Mouse (Mus musculus) frontal cortex, adult 2 months (tissue): Measurements from ENCODE around the gene Shroom1. TPM values are rescaled to one million over a fixed set of nuclear protein-coding genes. Genes with fewer than 3 reads are reported as not detected.
"Not testable (repeated sequence)": the region's sequence is repeated elsewhere in the genome, so short reads cannot be mapped to it uniquely, and the experiment has no call there.

ENCODE experiments used
- DNase-seq, 2 experiments: peaks; one replicate each; pipeline ENCODE4 v3.0.0; 2022; ENCODE audit warnings: low spot score in 1 of 2; ENCODE audit errors: extremely low spot score in 1 of 2
- polyA plus RNA-seq: library from polyadenylated mRNA; depleted of rRNA; stranded (reverse); fragments of >200 nt; gene quantifications from 2 replicates; pipeline ENCODE4 v1.2.3, GENCODE M21; 2012; rRNA removed

The Shroom1 gene
- 7.4 and 8.1 TPM in 2 replicates for polyA plus RNA-seq

- no peak for DNase-seq
Measured at GRCm38 (mm10) chr11:53456474-53457371, at the start of gene Shroom1, which contains the start of gene Gm10447. TSS of gene Shroom1 (plus strand) at chr11:53457205. TSS of gene Gm10447 (minus strand) at chr11:53457110.

- DNase-seq, result peak in 1 of 2 experiments; percentile 40
Measured at GRCm38 (mm10) chr11:53411738-53412137, 45.3 kb upstream of the Shroom1 start.

DNA sequence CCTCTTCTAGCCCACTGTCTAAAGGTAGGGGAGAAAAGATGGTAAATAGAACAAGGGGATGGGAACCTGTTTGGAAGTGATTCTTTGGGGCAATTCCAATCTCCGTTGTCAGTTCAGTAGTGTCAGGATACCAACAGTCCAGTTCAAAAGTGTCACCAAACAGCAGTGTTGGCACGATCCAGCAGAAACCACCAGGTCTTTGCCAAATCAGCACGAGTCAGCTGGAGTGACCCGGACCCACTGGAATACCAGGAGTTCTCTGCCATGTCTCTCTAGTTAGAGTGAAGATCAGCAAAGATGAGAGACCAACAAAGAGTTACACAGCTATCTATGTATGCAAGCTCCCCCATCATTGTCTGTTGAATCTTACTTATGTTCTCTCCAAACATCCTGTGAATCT is 43.1 kb upstream of the Shroom1 start:
- DNase-seq, result no peak

DNA sequence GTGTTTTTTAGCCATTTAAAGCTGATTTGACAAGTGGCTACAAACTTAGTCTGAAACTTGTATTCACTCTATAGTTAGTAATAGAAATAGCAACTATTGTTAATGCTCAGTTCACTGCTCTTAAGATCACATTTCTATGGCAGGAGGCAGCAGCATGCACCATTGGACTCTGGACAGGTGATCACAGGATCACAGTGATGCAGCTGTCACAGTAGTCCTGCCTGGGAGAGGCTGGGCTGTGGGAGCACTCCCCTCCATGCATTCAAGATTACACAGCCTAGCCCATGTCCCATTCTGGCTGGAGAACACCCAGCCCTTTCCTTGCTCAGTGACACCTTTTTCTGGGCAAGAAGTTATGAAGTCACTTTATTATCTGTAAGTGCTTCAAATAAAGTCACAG is 39.0 kb upstream of the Shroom1 start:
- no peak for DNase-seq

GRCm38 (mm10) chr11:53423036-53423435 is 34.0 kb upstream of the Shroom1 start, which contains the start of gene Leap2:
TSS of gene Leap2 (minus strand) at chr11:53423170.
- DNase-seq, result no peak

GRCm38 (mm10) chr11:53424826-53425225 is 32.2 kb upstream of the Shroom1 start:
- no peak for DNase-seq

DNA sequence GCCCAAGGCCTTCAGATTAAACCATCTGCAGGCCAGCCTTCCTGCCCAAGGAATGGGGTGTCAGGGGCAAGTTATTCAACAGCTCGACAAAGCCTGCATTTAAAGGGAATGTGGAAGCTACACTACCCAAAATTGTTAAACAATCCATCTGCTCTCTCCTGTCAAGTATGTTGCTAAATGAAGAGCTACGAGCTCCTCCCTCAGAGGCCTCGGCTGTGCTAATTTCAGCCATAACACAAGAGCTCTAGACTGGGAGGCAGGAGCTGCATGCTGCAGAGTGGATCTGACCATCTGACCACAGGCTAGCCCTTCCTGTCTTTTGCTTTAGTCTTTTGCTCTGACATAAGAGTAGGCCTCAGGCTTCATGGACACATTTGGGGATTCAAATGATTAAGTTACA is 31.8 kb upstream of the Shroom1 start:
- no peak for DNase-seq

GRCm38 (mm10) chr11:53425711-53426255 is 31.2 kb upstream of the Shroom1 start:
- no peak for DNase-seq

GRCm38 (mm10) chr11:53426914-53427313 is 30.1 kb upstream of the Shroom1 start:
- DNase-seq, result not testable (repeated sequence)

GRCm38 (mm10) chr11:53427993-53428715 is 28.9 kb upstream of the Shroom1 start:
- no peak for DNase-seq

DNA sequence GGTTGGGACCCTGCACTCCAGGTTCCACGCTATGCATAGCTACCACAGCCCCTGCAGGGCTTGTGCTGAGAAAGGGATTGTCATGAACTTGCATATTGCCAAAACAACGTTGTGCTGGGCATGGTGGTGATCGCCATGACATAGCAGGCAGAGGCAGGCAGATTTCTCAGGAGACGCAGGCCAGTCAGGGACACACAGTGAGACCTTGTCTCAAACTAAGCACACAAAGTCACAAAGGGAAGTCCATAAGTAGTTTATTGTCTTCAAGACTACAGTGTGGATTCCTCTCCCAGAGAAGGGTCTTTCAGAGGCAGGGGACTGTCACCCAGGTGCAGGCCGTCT is 28.3 kb upstream of the Shroom1 start:
- DNase-seq, result no peak

DNA sequence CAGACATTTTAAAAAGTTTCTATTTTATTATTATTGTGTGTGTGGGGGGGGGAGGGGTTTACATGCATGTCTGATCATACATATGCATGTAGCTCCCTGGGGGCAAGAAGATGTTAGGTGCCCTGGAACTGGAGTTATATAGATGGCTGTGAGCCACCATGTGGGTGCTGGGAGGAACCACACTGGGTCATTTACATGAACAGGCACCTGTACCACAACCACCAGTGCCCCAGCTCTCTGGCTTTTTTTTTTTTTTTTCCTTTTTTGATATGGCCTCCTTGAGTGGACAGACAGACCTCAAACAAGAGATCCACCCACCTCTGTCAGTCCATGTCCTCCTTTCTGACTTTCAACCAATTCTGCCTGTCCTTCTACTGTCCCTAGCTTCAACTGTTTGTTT is 27.8 kb upstream of the Shroom1 start:
- no peak for DNase-seq

DNA sequence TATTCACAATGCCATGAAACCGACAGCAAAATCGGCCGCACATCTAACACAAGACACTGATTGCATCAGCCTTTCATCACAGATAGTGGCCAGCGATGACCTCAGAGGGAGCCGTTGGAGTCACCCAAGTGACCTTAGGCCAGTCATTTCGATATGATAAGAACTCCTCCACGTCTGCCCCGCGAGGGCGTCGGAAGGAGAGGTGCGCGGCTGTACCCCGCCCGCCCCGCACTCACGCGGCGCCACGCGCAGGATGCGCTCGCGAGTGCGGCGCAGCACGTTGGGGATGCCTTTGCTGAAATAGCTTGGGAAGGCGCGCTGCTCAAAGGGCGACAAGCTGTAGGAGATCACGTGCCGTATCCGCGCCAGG is 26.7 kb upstream of the Shroom1 start:
- DNase-seq, result no peak

GRCm38 (mm10) chr11:53430670-53431346 is 26.2 kb upstream of the Shroom1 start, which contains the start of the genes Uqcrq and Gdf9:
TSS of gene Uqcrq (minus strand) at chr11:53430831.
TSS of gene Gdf9 (plus strand) at chr11:53431023.
- peak; percentile 100 for DNase-seq

- no peak for DNase-seq
Measured at GRCm38 (mm10) chr11:53431347-53432056, 25.5 kb upstream of the Shroom1 start.

GRCm38 (mm10) chr11:53433057-53433456 is 23.9 kb upstream of the Shroom1 start:
- DNase-seq, result no peak

DNA sequence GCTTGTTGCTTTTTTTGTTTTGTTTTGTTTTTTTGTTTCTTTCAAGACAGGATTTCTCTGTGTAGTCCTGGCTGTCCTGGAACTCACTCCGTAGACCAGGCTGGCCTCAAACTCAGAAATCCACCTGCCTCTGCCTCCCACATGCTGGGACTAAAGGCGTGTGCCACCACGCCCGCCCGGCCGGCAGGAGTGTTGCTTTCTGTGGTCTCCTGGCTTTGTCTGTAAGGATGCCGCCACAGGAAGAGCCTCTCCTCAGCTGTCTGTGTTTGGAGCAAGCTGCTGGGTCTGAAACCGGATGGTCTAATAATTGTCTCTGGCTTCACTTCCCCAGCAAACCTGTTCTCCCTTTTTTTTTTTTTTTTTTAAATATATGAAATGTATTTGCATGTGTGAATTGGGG is 21.5 kb upstream of the Shroom1 start:
- no peak for DNase-seq

DNA sequence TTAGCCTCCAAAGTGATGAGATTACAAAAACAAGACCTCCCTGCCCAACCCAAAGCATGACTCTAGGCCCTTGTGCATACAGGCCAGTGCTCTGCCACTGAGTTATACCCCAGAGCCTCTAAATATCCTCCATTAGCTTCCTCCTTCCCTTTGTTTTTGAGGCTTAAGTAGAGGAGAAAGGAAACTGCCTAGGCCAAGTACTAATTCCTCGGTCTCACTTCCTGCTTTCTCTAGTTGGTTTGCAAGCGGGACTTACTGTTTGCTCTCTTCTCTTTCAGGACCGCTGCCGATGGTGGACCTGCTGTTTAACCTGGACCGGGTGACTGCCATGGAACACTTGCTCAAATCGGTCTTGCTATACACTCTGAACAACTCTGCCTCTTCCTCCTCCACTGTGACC is 20.7 kb upstream of the Shroom1 start:
- no peak for DNase-seq

DNA sequence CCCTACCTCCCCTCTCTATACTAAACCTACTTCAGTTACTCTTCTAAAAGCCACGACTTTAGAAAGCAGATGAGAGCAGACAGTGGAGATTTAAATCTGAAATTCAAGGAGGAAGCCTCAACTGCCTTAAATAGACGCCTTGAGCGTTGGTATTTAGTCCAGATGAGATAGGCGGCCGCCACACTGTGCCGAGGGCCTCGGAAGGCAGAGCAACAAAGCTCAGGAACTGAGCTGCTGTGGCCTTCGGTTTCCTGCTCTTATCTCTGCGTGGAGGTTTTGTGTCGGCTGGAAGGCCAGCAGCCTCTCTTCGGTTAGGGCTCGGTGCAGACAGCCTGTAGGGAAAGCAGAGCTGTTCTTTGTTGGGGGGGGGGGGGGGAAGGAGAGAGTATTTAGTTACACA is 15.1 kb upstream of the Shroom1 start:
- no peak for DNase-seq

DNA sequence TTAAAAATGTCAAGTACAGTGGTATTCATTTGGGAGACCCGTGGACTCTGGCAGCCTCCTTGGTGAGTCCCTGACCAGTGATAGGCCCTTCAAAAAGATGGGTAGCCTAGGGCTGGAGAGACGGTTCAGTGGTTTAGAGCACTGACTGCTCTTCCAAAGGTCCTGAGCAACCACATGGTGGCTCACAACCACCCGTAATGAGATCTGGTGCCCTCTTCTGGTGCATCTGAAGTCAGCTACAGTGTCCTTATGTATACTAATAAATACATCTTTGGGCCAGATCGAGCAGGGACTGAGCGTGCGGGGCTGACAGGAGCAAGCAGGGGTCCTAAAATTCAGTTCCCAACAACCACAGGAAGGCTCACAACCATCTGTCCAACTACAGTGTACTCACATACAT is 13.1 kb upstream of the Shroom1 start:
- DNase-seq, result no peak
